8 mouse cellular contexts compared by ENCODE assay signal in the genomic region with DNA sequence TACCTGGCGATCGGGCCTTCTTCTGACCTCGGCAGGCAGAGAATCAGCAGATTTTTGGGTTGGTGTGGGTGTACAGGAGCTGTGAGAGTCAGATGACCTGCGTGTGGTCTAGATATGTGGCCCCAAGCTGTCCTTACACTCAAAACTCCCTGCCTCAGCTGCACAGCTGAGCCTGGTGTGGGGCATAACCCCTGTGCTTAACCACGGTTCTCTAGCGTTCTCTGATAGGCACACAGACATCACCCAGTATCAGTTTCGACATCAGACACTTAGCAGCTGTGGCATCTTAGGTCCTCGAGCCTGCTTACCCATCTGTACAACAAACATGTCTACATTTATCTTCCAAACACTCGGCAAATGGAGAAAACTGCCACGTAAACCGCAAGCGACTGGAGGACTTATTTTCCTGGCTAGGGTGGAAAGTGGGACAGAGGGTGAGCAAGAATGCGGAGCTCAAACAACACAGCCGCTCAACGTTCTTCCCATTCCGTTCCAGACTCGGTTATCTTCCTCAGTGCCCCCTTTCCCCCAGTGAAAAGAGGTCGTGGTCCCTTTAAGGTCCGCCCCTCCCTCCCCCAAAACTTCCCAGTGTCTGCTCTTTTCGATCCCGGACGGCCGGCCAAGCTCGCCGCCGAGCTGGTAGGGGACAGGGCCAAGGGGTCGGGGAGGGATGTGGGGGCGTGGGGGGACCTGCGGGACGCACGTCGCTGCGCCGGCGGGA. TPM values are rescaled to one million over a fixed set of nuclear protein-coding genes. Genes with fewer than 3 reads are reported as not detected.
A peak's percentile ranks its signal among the peaks of the same experiment; 100 is the strongest.
DNase-seq lines count a peak whose midpoint lies in the region; ATAC-seq and TF ChIP-seq lines count a peak whose summit lies in the region.

Gene Hnrnpl, plus strand, starts transcription at position 321 of the 721 bp plus-strand sequence.

- H3K79me2 ChIP-seq in liver, adult 2 months (ENCODE audit: control insufficient read depth, insufficient read depth, low read length) = peaks cover 9% of the 10 kb centered on the region; the same call in 1 of the 2 replicates

- H3K9me3 ChIP-seq in intestine, postnatal 0 days (ENCODE audit: control insufficient read depth) = no peaks in the 10 kb centered on the region

- peaks cover 15% of the 10 kb centered on the region; the same call in 1 of the 2 replicates for H3K4me1 ChIP-seq in intestine, postnatal 0 days (replicated peaks; ENCODE audit: control insufficient read depth, insufficient read depth, low read length)
- peaks cover 9% of the 10 kb centered on the region for H3K4me1 ChIP-seq in liver, adult 2 months (ENCODE audit: control insufficient read depth, insufficient read depth, low read length)

- peak within 1 kb of the TSS; percentile 100 for H3K27ac ChIP-seq in intestine, postnatal 0 days (ENCODE audit: low read depth, low read length)
- peak within 1 kb of the TSS; percentile 96 for H3K27ac ChIP-seq in liver, adult 2 months (replicated peaks; ENCODE audit: insufficient read depth, low read depth, low read length)

- ATAC-seq in granulocyte monocyte progenitor cell, adult 5-6 weeks (replicated peaks; ENCODE audit: poor library complexity, severe bottlenecking) = peak; percentile 17
- ATAC-seq in intestine, postnatal 0 days = no peak
- peak; percentile 18 for ATAC-seq in monocyte, adult 5-6 weeks (replicated peaks; ENCODE audit: insufficient number of reproducible peaks, low FRiP score, low TSS enrichment, poor library complexity, severe bottlenecking)

- H3K4me2 ChIP-seq in intestine, postnatal 0 days (replicated peaks; ENCODE audit: low read depth) = peak within 1 kb of the TSS; percentile 79

- H3K9ac ChIP-seq in intestine, postnatal 0 days (ENCODE audit: low read depth, low read length) = peak within 1 kb of the TSS; percentile 94
- H3K9ac ChIP-seq in liver, adult 2 months (ENCODE audit: low read depth, low read length) = peak within 1 kb of the TSS; percentile 88

- TF ChIP-seq POLR2A in liver, adult 2 months (IDR thresholded peaks at IDR 0.05; ENCODE audit: extremely low read depth, insufficient read depth, low read length) = no peak

- H3K27me3 ChIP-seq in intestine, postnatal 0 days (replicated peaks; ENCODE audit: control insufficient read depth, insufficient read depth, low read length) = no peaks in the 10 kb centered on the region
- no peaks in the 10 kb centered on the region for H3K27me3 ChIP-seq in liver, adult 2 months (ENCODE audit: control insufficient read depth, insufficient read depth, low read length)

- 3% methylated on average over 33 of the region's 35 CpGs for WGBS in intestine, postnatal 0 days
- 2% methylated on average over 35 of the region's 35 CpGs for WGBS in liver, adult 2 months

- no peak for TF ChIP-seq CTCF in intestine, postnatal 0 days (IDR thresholded peaks at IDR 0.05; ENCODE audit: low read depth)
- no peak for TF ChIP-seq CTCF in liver, adult 2 months (IDR thresholded peaks at IDR 0.05; ENCODE audit: low read depth, low read length)

- H3K4me3 ChIP-seq in intestine, postnatal 0 days (ENCODE audit: low read depth, low read length) = peak within 1 kb of the TSS; percentile 92
- H3K4me3 ChIP-seq in liver, adult 2 months (ENCODE audit: insufficient read depth, low read depth, low read length) = peak within 1 kb of the TSS; percentile 79

- no peak for DNase-seq in urinary bladder, adult 2 months (ENCODE audit: low spot score)
- DNase-seq in urinary bladder, postnatal 10 days (ENCODE audit: low spot score) = no peak
- DNase-seq in c-Kit-negative CD71-positive TER-119-positive erythroid progenitor cells, embryonic 14.5 days (ENCODE audit: low read depth, low spot score) = peak; percentile 25
- DNase-seq in liver, adult 2 months (ENCODE audit: extremely low read depth, low read depth, low spot score) = peak; percentile 65
- no peak for DNase-seq in right cerebral cortex, postnatal 10 days (ENCODE audit: low spot score in 2 of 2)

- H3K36me3 ChIP-seq in intestine, postnatal 0 days (ENCODE audit: control insufficient read depth, insufficient read depth) = peaks cover 7% of the 10 kb centered on the region
- H3K36me3 ChIP-seq in liver, adult 2 months (ENCODE audit: control insufficient read depth, insufficient read depth, low read length) = peaks cover 9% of the 10 kb centered on the region

RNA-seq across cellular contexts. Expression of gene Hnrnpl, which starts in this region (rescaled TPM):
- 325 and 346 TPM in 2 replicates for polyA plus RNA-seq in urinary bladder, adult 2 months (2012; rRNA removed)
- 466 and 510 TPM in 2 replicates for total RNA-seq in granulocyte monocyte progenitor cell, adult 5-6 weeks (2014; fragmentation: Nextera tagmentation)
- total RNA-seq in granulocyte monocyte progenitor cell, adult 5-6 weeks (2017) = 276 and 296 TPM in 2 replicates
- 144 and 152 TPM in 2 replicates for polyA plus RNA-seq in intestine, postnatal 0 days (2015; fragmentation: Nextera tagmentation; extraction: Ambion mirVana)
- 90.1 and 109 TPM in 2 replicates for total RNA-seq in liver, adult 2 months (2014; rRNA removed)
- 81.6 and 109 TPM in 2 replicates for polyA plus RNA-seq in liver, adult 2 months (2012; rRNA removed)
- 279 to 373 TPM (median 301 TPM) in 3 replicates for total RNA-seq in monocyte, adult 5-6 weeks (2017)

Comparison
In these comparisons a context has a peak if more than half of its experiments do, and no peak if none do; other contexts are left out.
1. DNase-seq: peak in c-Kit-negative CD71-positive TER-119-positive erythroid progenitor cells, embryonic 14.5 days (single experiment) and liver, adult 2 months (single experiment); none in urinary bladder, adult 2 months (single experiment), urinary bladder, postnatal 10 days (single experiment) and right cerebral cortex, postnatal 10 days (0 of 2).